Mouse (Mus musculus) cortical plate, adult 2 months (tissue): ENCODE measurements at regions not wholly inside any gene's neighbourhood (a gene's known extent, or its start where the extent isn't known, plus 50 kb on each side); places are given as distances from the start of the nearest gene placed in this dataset.
"Not testable (repeated sequence)": the region's sequence is repeated elsewhere in the genome, so short reads cannot be mapped to it uniquely, and the experiment has no call there.

ENCODE experiments used
- CTCF ChIP-seq: fragments of 200-500 bp; IDR thresholded peaks from 2 replicates; pipeline ENCODE4 v1.5.1; 2011; ENCODE audit warnings: mild to moderate bottlenecking, control low read depth, low read length; ENCODE audit not compliant: insufficient read depth; ENCODE audit errors: extremely low read depth
- POLR2A ChIP-seq: fragments of 200-500 bp; IDR thresholded peaks from 2 replicates; pipeline ENCODE4 v1.6.1; 2011; ENCODE audit warnings: mild to moderate bottlenecking, low read length, control low read depth; ENCODE audit not compliant: insufficient read depth; ENCODE audit errors: extremely low read depth

DNA sequence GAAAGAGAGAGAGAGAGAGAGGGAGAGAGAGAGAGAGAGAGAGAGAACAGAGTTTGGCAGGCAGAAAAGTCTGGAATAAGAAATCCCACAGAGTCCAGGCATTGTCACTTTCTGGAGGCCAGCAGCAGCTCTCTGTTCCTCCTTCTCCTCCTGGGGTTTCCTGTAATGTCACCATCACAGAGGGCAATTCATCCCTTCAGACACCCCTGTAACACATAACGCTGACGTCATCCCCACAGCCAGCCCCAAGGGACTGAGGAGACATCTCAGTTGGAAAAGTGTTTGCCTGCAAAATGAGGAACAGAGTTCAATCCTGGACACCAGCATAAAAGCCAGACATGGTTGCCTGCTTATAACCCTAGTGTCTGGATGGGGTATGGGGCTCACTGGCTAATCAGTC, 177.7 kb downstream of the Prdm2 start:
- not testable (repeated sequence) for TF ChIP-seq POLR2A, CTCF
